Mouse (Mus musculus) MEL (cell line): Measurements from ENCODE around the gene Klrd1. TPM values are rescaled to one million over a fixed set of nuclear protein-coding genes. Genes with fewer than 3 reads are reported as not detected.
"Not testable (repeated sequence)": the region's sequence is repeated elsewhere in the genome, so short reads cannot be mapped to it uniquely, and the experiment has no call there.

Experiments used
- DNase-seq: peaks from one replicate; pipeline ENCODE4 v3.0.0; 2011; ENCODE audit warnings: low read depth, low spot score
- H3K27ac ChIP-seq: 2 replicates; pipeline ENCODE4 v1.5.1; 2012; ENCODE audit warnings: low read depth, mild to moderate bottlenecking, control low read depth, low read length, moderate library complexity; ENCODE audit not compliant: control insufficient read depth
- H3K27me3 ChIP-seq, 2 experiments: fragments of 150-350 bp in 1 of 2; sonication (generic) in 1 of 2; 2 replicates each; pipeline ENCODE4 v1.6.1; 2012; ENCODE audit warnings: low read length in 2 of 2, mild to moderate bottlenecking in 2 of 2, improper control_type of control experiment in 1 of 2, moderate library complexity in 1 of 2; ENCODE audit not compliant: insufficient read depth in 2 of 2, control insufficient read depth in 1 of 2
- H3K36me3 ChIP-seq, 2 experiments: 2 replicates each; pipeline ENCODE4 v1.6.1; 2012 to 2014; ENCODE audit warnings: low read length in 2 of 2, improper control_type of control experiment in 1 of 2, inconsistent platforms in 1 of 2, mild to moderate bottlenecking in 1 of 2; ENCODE audit not compliant: insufficient read depth in 2 of 2, control insufficient read depth in 1 of 2
- H3K4me1 ChIP-seq, 2 experiments: fragments of 150-350 bp in 1 of 2; sonication (generic) in 1 of 2; 2 replicates each; pipeline ENCODE4 v1.6.1; 2012; ENCODE audit warnings: low read length in 2 of 2, improper control_type of control experiment in 1 of 2, mild to moderate bottlenecking in 1 of 2; ENCODE audit not compliant: insufficient read depth in 2 of 2, control insufficient read depth in 1 of 2
- H3K4me3 ChIP-seq, 2 experiments: fragments of 150-350 bp in 1 of 2; sonication (generic) in 1 of 2; 2 replicates each; pipeline ENCODE4 v1.5.1; 2012; ENCODE audit warnings: low read depth in 2 of 2, low read length in 2 of 2, mild to moderate bottlenecking in 2 of 2, moderate library complexity in 2 of 2, control low read depth in 1 of 2, improper control_type of control experiment in 1 of 2; ENCODE audit not compliant: control insufficient read depth in 1 of 2, insufficient read depth in 1 of 2
- H3K79me2 ChIP-seq: 2 replicates; pipeline ENCODE4 v1.6.1; 2012; ENCODE audit warnings: mild to moderate bottlenecking, low read length, moderate library complexity; ENCODE audit not compliant: control insufficient read depth, poor library complexity, insufficient read depth
- H3K9ac ChIP-seq: 2 replicates; pipeline ENCODE4 v1.6.1; 2012; ENCODE audit warnings: low read depth, mild to moderate bottlenecking, control low read depth, low read length, moderate library complexity; ENCODE audit not compliant: control insufficient read depth, poor library complexity, severe bottlenecking
- H3K9me3 ChIP-seq: fragments of 150-350 bp; sonication (generic); replicated peaks from 2 replicates; pipeline ENCODE4 v1.6.1; 2012; ENCODE audit warnings: mild to moderate bottlenecking, low read length, improper control_type of control experiment, moderate library complexity; ENCODE audit not compliant: insufficient read depth
- ELF1 ChIP-seq: IDR thresholded peaks from 2 replicates; pipeline ENCODE4 v1.6.1; 2014; ENCODE audit warnings: low read depth, mild to moderate bottlenecking, inconsistent platforms, low read length, improper control_type of control experiment, moderate library complexity
- GABPA ChIP-seq: IDR thresholded peaks from 2 replicates; pipeline ENCODE4 v1.6.1; 2012; ENCODE audit warnings: low read depth, mild to moderate bottlenecking, inconsistent platforms, low read length, improper control_type of control experiment, moderate library complexity
- JUND ChIP-seq: IDR thresholded peaks from 2 replicates; pipeline ENCODE4 v1.6.1; 2011; ENCODE audit warnings: low read depth, mild to moderate bottlenecking, improper control_type of control experiment, low read length
- KAT2A ChIP-seq: conservative IDR thresholded peaks from 2 replicates; pipeline ENCODE4 v1.6.1; 2012; ENCODE audit warnings: low read depth, low read length, improper control_type of control experiment, inconsistent platforms
- MXI1 ChIP-seq: IDR thresholded peaks from 2 replicates; pipeline ENCODE4 v1.6.1; 2011; ENCODE audit warnings: mild to moderate bottlenecking, low read depth, low read length, improper control_type of control experiment
- MYB ChIP-seq: IDR thresholded peaks from 2 replicates; pipeline ENCODE4 v1.6.1; 2011; ENCODE audit warnings: mild to moderate bottlenecking, low read depth, low read length, improper control_type of control experiment
- TCF12 ChIP-seq: IDR thresholded peaks from 2 replicates; pipeline ENCODE4 v1.6.1; 2014; ENCODE audit warnings: low read depth, mild to moderate bottlenecking, inconsistent platforms, low read length, improper control_type of control experiment, moderate library complexity
- ZC3H11A ChIP-seq: IDR thresholded peaks from 2 replicates; pipeline ENCODE4 v1.6.1; 2012; ENCODE audit warnings: low read depth, mild to moderate bottlenecking, inconsistent platforms, low read length, improper control_type of control experiment
- ZMIZ1 ChIP-seq: IDR thresholded peaks from 2 replicates; pipeline ENCODE4 v1.6.1; 2012; ENCODE audit warnings: low read depth, mild to moderate bottlenecking, inconsistent platforms, low read length, improper control_type of control experiment, moderate library complexity
- polyA plus RNA-seq, 2 experiments: library from polyadenylated mRNA; stranded (reverse) in 1 of 2; unstranded in 1 of 2; fragments of >175 nt in 1 of 2; fragments of >200 nt in 1 of 2; gene quantifications; 2 replicates each; pipeline versions ENCODE4 v1.2.1 to v1.2.4; 2012; ENCODE audit warnings: low replicate concordance in 2 of 2, low read depth in 1 of 2; ENCODE audit not compliant: insufficient read length in 2 of 2, insufficient read depth in 1 of 2, missing spikeins in 1 of 2
- total RNA-seq: library from RNA; depleted of rRNA; stranded (reverse); fragments of 300-350 nt; gene quantifications from 2 replicates; pipeline ENCODE4 v1.2.3, GENCODE M21; 2012; rRNA removed

Gene Klrd1
- total and polyA plus RNA-seq, 3 experiments, result not detected

DNA sequence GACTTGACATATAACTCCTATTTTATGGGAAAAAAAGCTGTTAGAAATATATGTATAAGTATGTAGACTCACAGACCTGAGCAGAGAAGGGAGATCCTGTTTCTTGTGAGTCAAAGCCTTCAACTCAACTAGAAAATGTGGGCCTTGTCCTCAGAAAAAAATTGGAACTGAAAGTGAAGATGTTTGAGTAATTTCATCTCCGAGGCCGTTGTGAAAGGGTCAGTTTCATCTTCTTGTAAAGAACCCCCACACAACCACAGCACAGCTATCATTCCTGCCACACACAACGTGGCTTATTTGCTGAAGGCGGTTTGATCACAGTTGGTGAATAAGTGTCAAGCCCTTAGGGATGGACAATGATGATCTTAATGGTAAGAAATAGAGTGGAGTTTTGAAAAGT is 32.2 kb downstream of the Klrd1 start, which contains the start of gene Klrk1:
TSS of gene Klrk1 (minus strand) at position 130 of the 400 bp plus-strand sequence.
- no peak within 1 kb of the TSS for H3K27ac ChIP-seq
- no peaks in the 10 kb centered on the region for H3K79me2 ChIP-seq
- H3K9me3 ChIP-seq, result no peaks in the 10 kb centered on the region
- no peaks in the 10 kb centered on the region for H3K36me3 ChIP-seq
- H3K27me3 ChIP-seq, result no peaks in the 10 kb centered on the region
- DNase-seq, result no peak
- H3K4me1 ChIP-seq, result no peaks in the 10 kb centered on the region
- H3K9ac ChIP-seq, result no peak within 1 kb of the TSS
- H3K4me3 ChIP-seq, result no peak within 1 kb of the TSS
- TF ChIP-seq ZMIZ1 (no peak), ELF1 (no peak), KAT2A (no peak), MXI1 (no peak), JUND (no peak), ZC3H11A (no peak), TCF12 (no peak), MYB (no peak), GABPA (no peak)
- TF ChIP-seq, all 39 proteins: peak for 0

DNA sequence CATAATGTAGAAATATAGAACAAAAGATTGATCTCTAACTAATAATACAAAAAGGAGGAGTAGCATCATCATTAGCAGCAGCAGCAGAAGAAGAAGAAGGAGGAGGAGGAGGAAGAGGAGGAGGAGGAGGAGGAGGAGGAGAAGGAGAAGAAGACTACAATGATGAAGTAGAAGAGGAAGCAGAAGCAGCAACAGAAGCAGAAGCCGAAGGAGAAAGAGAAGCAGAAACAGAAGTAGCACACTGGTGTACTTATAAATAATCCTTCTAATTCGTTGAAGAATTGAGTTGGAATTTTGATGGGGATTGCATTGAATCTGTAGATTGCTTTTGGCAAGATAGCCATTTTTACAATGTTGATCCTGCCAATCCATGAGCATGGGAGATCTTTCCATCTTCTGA is 39.5 kb downstream of the Klrd1 start:
- not testable (repeated sequence) for H3K79me2 ChIP-seq, H3K27ac ChIP-seq, DNase-seq, H3K4me1 ChIP-seq, H3K27me3 ChIP-seq, H3K9me3 ChIP-seq, H3K9ac ChIP-seq, H3K4me3 ChIP-seq, H3K36me3 ChIP-seq

- not testable (repeated sequence) for H3K36me3 ChIP-seq, H3K79me2 ChIP-seq, H3K9ac ChIP-seq, H3K4me3 ChIP-seq, H3K9me3 ChIP-seq, H3K27ac ChIP-seq, DNase-seq, H3K4me1 ChIP-seq, H3K27me3 ChIP-seq
These were observed 51.7 kb downstream of the Klrd1 start, which contains the start of gene Klrc3 for GRCm38 (mm10) chr6:129643237-129643636. Klrc3 (minus strand) TSS chr6:129643337.

GRCm38 (mm10) chr6:129644054-129644453 is 52.5 kb downstream of the Klrd1 start:
- not testable (repeated sequence) for H3K27ac ChIP-seq, H3K79me2 ChIP-seq, H3K9ac ChIP-seq, H3K9me3 ChIP-seq, H3K4me1 ChIP-seq, H3K4me3 ChIP-seq, H3K36me3 ChIP-seq, DNase-seq, H3K27me3 ChIP-seq

Other genes starting within 250 kb of the Klrd1 start
- gene Clec12a, start 249.1 kb upstream of the Klrd1 start, total RNA-seq, result not detected in 2 replicates
- not detected for gene Clec12a, start 249.1 kb upstream of the Klrd1 start, polyA plus RNA-seq
- not detected in 2 replicates for gene Clec12b, start 205.9 kb upstream of the Klrd1 start, total RNA-seq
- not detected for gene Clec12b, start 205.9 kb upstream of the Klrd1 start, polyA plus RNA-seq
- not detected in 2 replicates for gene Clec1b, start 194.5 kb upstream of the Klrd1 start, total RNA-seq
- gene Clec1b, start 194.5 kb upstream of the Klrd1 start, polyA plus RNA-seq, result not detected
- not detected in 2 replicates for gene Clec9a, start 182.9 kb upstream of the Klrd1 start, total RNA-seq
- not detected for gene Clec9a, start 182.9 kb upstream of the Klrd1 start, polyA plus RNA-seq
- not detected in 2 replicates for gene Clec1a, start 139.8 kb upstream of the Klrd1 start, total RNA-seq
- gene Clec1a, start 139.8 kb upstream of the Klrd1 start, polyA plus RNA-seq, result not detected
- 0.03 TPM in 1 of 2 replicates, not detected in the other for gene Olr1, start 84.6 kb upstream of the Klrd1 start, total RNA-seq
- gene Olr1, start 84.6 kb upstream of the Klrd1 start, polyA plus RNA-seq, result under 1 TPM in 1 of 2 experiments, not detected in 1; 0.06 TPM
- gene Tmem52b, start 79.2 kb upstream of the Klrd1 start, total RNA-seq, result not detected in 2 replicates
- gene Tmem52b, start 79.2 kb upstream of the Klrd1 start, polyA plus RNA-seq, result not detected
- gene Gabarapl1, start 58.6 kb upstream of the Klrd1 start, total RNA-seq, result 61.3 and 65.7 TPM in 2 replicates
- gene Gabarapl1, start 58.6 kb upstream of the Klrd1 start, polyA plus RNA-seq, result 10 to 100 TPM in 1 of 2 experiments, not detected in 1; 99.5 TPM
- not detected in 2 replicates for gene Klre1, start 13.9 kb upstream of the Klrd1 start, total RNA-seq
- gene Klre1, start 13.9 kb upstream of the Klrd1 start, polyA plus RNA-seq, result not detected
- not detected in 2 replicates for gene Klrk1, start 32.1 kb downstream of the Klrd1 start, total RNA-seq
- not detected for gene Klrk1, start 32.1 kb downstream of the Klrd1 start, polyA plus RNA-seq
- gene Klrc3, start 51.6 kb downstream of the Klrd1 start, total RNA-seq, result not detected in 2 replicates
- not detected for gene Klrc3, start 51.6 kb downstream of the Klrd1 start, polyA plus RNA-seq
- gene Klrc2, start 68.9 kb downstream of the Klrd1 start, total RNA-seq, result not detected in 2 replicates
- gene Klrc2, start 68.9 kb downstream of the Klrd1 start, polyA plus RNA-seq, result not detected
- not detected in 2 replicates for gene Klrc1, start 87.2 kb downstream of the Klrd1 start, total RNA-seq
- gene Klrc1, start 87.2 kb downstream of the Klrd1 start, polyA plus RNA-seq, result not detected
- gene Klri1, start 125.3 kb downstream of the Klrd1 start, total RNA-seq, result not detected in 2 replicates
- gene Klri1, start 125.3 kb downstream of the Klrd1 start, polyA plus RNA-seq, result not detected
- gene Klri2, start 148.7 kb downstream of the Klrd1 start, total RNA-seq, result not detected in 2 replicates
- not detected for gene Klri2, start 148.7 kb downstream of the Klrd1 start, polyA plus RNA-seq
- gene Gm156, start 192.5 kb downstream of the Klrd1 start, total RNA-seq, result not detected in 2 replicates
- not detected for gene Gm156, start 192.5 kb downstream of the Klrd1 start, polyA plus RNA-seq